Mouse (Mus musculus) liver, embryonic 11.5 days (tissue): ENCODE data around the gene Rpl31. TPM values are rescaled to one million over a fixed set of nuclear protein-coding genes. Genes with fewer than 3 reads are reported as not detected.

Source experiments
- ATAC-seq: fragments of 200-750 bp; cut with Nextera tagmentation; replicated peaks from 2 replicates; pipeline ENCODE4 v1.8.0; 2017; ENCODE audit warnings: moderate number of reproducible peaks, mild to moderate bottlenecking, moderate TSS enrichment, moderate library complexity; ENCODE audit not compliant: low FRiP score
- DNase-seq: peaks from one replicate; pipeline ENCODE4 v3.0.0-alpha.2; 2017; ENCODE audit warnings: low spot score
- H3K27ac ChIP-seq: fragments of 300-500 bp; sonication (generic); 2 replicates; pipeline ENCODE4 v1.5.1; 2014; ENCODE audit warnings: mild to moderate bottlenecking, low read depth, low read length, control low read depth
- H3K27me3 ChIP-seq: fragments of 300-500 bp; sonication (generic); replicated peaks from 2 replicates; pipeline ENCODE4 v1.6.1; 2014; ENCODE audit warnings: low read length, mixed read lengths; ENCODE audit not compliant: control insufficient read depth, insufficient read depth
- H3K36me3 ChIP-seq: fragments of 300-500 bp; sonication (generic); 2 replicates; pipeline ENCODE4 v1.6.1; 2014; ENCODE audit warnings: mild to moderate bottlenecking, low read length, moderate library complexity, mixed read lengths; ENCODE audit not compliant: control insufficient read depth, insufficient read depth
- H3K4me1 ChIP-seq: fragments of 300-500 bp; sonication (generic); replicated peaks from 2 replicates; pipeline ENCODE4 v1.6.1; 2014; ENCODE audit warnings: low read length, mixed read lengths; ENCODE audit not compliant: control insufficient read depth, insufficient read depth
- H3K4me2 ChIP-seq: fragments of 300-500 bp; sonication (generic); 2 replicates; pipeline ENCODE4 v1.6.1; 2014; ENCODE audit warnings: mild to moderate bottlenecking, control low read depth, moderate library complexity
- H3K4me3 ChIP-seq: fragments of 300-500 bp; sonication (generic); 2 replicates; pipeline ENCODE4 v1.5.1; 2014; ENCODE audit warnings: low read depth, low read length, control low read depth
- H3K9ac ChIP-seq: fragments of 300-500 bp; sonication (generic); 2 replicates; pipeline ENCODE4 v1.6.1; 2014; ENCODE audit warnings: low read depth, low read length, control low read depth
- H3K9me3 ChIP-seq: fragments of 300-500 bp; sonication (generic); 2 replicates; pipeline ENCODE4 v1.6.1; 2016; ENCODE audit warnings: low read length, inconsistent platforms, mixed read lengths; ENCODE audit not compliant: control insufficient read depth
- WGBS: fragments of 180-500 bp; shearing (Covaris S2); extraction: QIAGEN DNeasy Blood & Tissue Kit; methylation state at CpG from one replicate; pipeline ENCODE4 v1.1.7; 2014; 5-methylcytosine and 5-hydroxymethylcytosine counted together
- polyA plus RNA-seq: library from polyadenylated mRNA; unstranded; fragments of >200 nt; fragmentation: Nextera tagmentation; extraction: Ambion mirVana; gene quantifications from 2 replicates; pipeline ENCODE4 v1.2.1, GENCODE M21; 2014

Rpl31 gene
- 694 and 768 TPM in 2 replicates for polyA plus RNA-seq

DNA sequence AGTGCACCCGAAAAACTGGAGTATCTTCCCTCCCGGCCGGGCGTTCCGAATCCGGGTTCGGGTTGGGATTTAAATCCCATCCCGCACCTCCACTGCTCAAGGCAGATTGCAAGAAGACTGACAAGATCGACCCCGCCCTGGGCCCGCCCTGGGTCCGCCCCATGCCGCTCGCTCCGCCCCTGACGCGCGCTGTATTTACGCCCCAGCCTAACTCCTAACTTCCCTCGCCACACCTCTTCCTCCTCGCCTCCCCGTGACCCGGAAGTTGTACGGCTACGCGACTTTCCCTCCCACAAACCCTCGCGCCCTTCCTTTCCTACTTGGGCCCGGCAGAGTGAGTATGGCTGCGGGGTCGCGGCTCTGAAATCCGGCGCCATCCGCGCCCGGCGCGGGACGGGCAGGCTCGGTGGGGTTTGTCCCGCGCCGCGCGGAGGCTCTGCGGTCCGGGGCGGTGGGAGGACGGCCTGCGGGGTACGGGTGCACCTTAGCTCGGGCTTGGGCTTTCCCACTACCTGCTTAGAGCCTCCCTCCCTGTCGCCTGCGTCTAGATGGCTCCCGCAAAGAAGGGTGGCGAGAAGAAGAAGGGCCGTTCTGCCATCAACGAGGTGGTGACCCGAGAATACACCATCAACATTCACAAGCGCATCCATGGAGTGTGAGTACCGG lies at the start of gene Rpl31:
Gene Rpl31, plus strand, starts transcription at position 242 of the 666 bp plus-strand sequence.
- peak within 1 kb of the TSS; percentile 96 for H3K27ac ChIP-seq
- DNase-seq = peak; percentile 99
- H3K4me3 ChIP-seq = peak within 1 kb of the TSS; percentile 99
- no peaks in the 10 kb centered on the region for H3K27me3 ChIP-seq
- H3K4me1 ChIP-seq = peaks cover 13% of the 10 kb centered on the region; the same call in 1 of the 2 replicates
- under 1% methylated on average over 61 of the region's 62 CpGs for WGBS
- peak within 1 kb of the TSS; percentile 99 for H3K9ac ChIP-seq
- H3K9me3 ChIP-seq = no peaks in the 10 kb centered on the region
- peak within 1 kb of the TSS; percentile 97 for H3K4me2 ChIP-seq
- ATAC-seq = peak; percentile 97
- H3K36me3 ChIP-seq = peaks cover 29% of the 10 kb centered on the region

DNA sequence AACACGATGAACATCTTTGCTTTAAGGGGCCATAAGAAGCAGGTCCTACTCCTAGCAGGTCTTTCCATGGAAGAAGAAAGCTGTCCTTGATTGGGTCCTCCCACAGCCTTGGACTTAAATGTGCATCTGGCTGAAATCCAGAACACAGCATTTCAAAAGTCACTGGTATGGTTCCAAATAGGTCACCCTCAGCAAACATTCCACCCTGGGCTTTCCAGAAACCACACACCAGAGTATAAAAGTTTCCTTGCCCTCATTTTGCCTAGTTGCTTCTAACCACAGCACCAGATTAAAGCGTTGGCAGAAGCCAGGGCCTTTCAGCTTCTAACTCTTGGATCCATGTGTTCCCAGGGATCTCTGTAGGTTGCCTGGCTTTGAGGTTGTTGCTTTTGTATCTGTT lies 49.7 kb upstream of the Rpl31 start:
- no peak overlapping the region for H3K9ac ChIP-seq
- no peaks in the 10 kb centered on the region for H3K4me1 ChIP-seq
- DNase-seq (no peak), ATAC-seq (no peak)
- H3K36me3 ChIP-seq = no peaks in the 10 kb centered on the region
- H3K27me3 ChIP-seq = no peaks in the 10 kb centered on the region
- H3K9me3 ChIP-seq = no peaks in the 10 kb centered on the region
- WGBS = 82% methylated on average over 2 of the region's 2 CpGs
- H3K4me3 ChIP-seq = no peak overlapping the region
- H3K4me2 ChIP-seq = no peak overlapping the region
- no peak overlapping the region for H3K27ac ChIP-seq

DNA sequence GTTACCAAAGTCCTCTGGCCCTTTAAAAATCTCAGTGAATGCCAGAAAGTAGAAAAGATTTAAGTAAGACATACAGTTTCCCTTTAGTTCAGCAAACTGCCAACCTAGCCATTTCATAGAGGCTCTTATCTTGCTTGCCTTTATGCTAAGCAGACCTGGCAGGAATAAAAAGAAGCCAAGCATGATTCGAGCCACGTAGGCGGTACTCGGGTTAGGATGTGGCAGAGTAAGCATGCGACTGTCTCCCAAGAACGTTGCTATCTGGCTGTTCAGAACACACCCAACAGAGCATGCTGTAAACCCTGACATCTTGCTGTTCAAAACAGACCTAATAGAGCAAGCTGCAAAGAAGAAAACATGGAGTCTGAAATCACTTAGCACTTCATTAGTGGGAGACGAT lies 48.8 kb upstream of the Rpl31 start:
- Histone ChIP-seq H3K27ac (no peak overlapping the region), H3K4me3 (no peak overlapping the region), H3K9me3 (no peaks in the 10 kb centered on the region), H3K27me3 (no peaks in the 10 kb centered on the region), H3K36me3 (no peaks in the 10 kb centered on the region), H3K4me2 (no peak overlapping the region), H3K9ac (no peak overlapping the region), H3K4me1 (no peaks in the 10 kb centered on the region)
- no peak for ATAC-seq
- no peak for DNase-seq
- 73% methylated on average over 7 of the region's 7 CpGs for WGBS

DNA sequence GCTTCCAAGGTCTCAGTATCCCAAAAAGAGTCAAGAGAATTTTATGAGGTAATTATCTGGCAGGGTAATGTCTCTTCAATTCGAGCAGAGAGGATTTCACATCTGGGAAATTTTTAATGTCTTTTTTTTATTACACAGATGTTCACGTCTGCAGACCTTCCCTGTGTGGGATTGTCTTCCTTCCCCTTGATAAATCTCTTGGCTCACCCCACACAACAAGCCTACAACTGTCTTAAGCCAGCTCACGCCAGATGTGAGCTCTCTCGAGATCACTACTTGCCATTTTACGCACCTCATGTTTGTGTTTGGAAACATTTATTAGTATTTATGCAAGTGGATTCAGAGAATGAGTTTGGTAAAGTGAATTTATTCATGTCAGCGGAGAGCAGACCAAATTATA lies 45.7 kb upstream of the Rpl31 start:
- no peak for ATAC-seq
- Histone ChIP-seq H3K27me3 (no peaks in the 10 kb centered on the region), H3K36me3 (no peaks in the 10 kb centered on the region), H3K4me2 (no peak overlapping the region), H3K4me3 (no peak overlapping the region), H3K27ac (no peak overlapping the region), H3K4me1 (no peaks in the 10 kb centered on the region), H3K9me3 (no peaks in the 10 kb centered on the region), H3K9ac (no peak overlapping the region)
- no peak for DNase-seq
- WGBS = 70% methylated on average over 6 of the region's 6 CpGs

DNA sequence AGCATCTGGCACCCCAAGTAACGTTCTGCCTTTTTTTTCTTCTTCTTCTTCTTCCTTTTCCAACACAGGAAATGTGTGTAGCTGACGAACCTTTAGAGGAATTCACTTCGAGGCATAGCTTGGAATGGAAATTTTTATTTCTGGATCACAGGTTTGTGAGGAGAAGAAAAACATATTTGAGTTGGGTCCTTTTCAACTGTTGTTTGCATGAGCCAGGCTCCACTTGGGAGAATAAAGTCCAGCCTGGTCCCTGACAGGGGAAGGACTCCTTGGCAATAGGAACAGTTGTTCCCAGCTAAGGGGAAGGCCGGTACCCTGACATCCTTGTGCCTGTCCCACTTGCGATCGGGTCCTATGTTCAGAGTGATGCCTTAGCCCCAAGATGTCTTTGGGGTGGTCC lies 42.4 kb upstream of the Rpl31 start:
- no peak for DNase-seq
- no peaks in the 10 kb centered on the region for H3K27me3 ChIP-seq
- H3K9ac ChIP-seq = no peak overlapping the region
- ATAC-seq = no peak
- H3K4me2 ChIP-seq = no peak overlapping the region
- H3K27ac ChIP-seq = no peak overlapping the region
- H3K36me3 ChIP-seq = no peaks in the 10 kb centered on the region
- H3K4me1 ChIP-seq = no peaks in the 10 kb centered on the region
- WGBS = 72% methylated on average over 6 of the region's 6 CpGs
- H3K4me3 ChIP-seq = no peak overlapping the region
- no peaks in the 10 kb centered on the region for H3K9me3 ChIP-seq

DNA sequence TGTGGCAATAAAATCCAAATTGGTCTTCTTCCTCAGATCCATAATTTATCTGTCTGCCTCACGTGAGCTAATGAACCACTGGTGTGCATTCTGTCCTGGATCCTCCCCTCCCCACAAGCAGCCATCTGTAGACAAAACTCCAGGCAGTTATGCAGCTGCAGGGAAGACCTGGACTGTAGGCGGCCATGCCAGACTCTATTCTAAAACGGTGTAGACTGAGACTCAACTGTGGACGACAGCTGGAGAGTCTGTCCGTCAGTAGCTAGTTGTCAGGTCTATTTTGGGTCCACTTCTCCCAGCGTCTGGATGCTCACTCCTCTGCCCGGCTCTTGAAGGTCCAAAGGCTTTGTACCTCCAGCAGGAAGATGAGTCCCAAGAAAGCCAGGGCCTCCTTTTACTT lies 40.1 kb upstream of the Rpl31 start:
- no peak for DNase-seq
- no peaks in the 10 kb centered on the region for H3K27me3 ChIP-seq

GRCm38 (mm10) chr1:39330857-39331594 lies 36.6 kb upstream of the Rpl31 start:
- H3K9me3 ChIP-seq = no peaks in the 10 kb centered on the region
- 79% methylated on average over 7 of the region's 7 CpGs for WGBS
- H3K36me3 ChIP-seq = no peaks in the 10 kb centered on the region
- H3K4me1 ChIP-seq = no peaks in the 10 kb centered on the region
- H3K4me3 ChIP-seq = no peak overlapping the region
- no peak overlapping the region for H3K27ac ChIP-seq
- peaks cover 3% of the 10 kb centered on the region; the same call in 1 of the 2 replicates for H3K27me3 ChIP-seq
- no peak overlapping the region for H3K4me2 ChIP-seq
- no peak for DNase-seq
- H3K9ac ChIP-seq = no peak overlapping the region
- no peak for ATAC-seq

More for the DNA sequence above, 40.1 kb upstream of the Rpl31 start:
- no peak overlapping the region for H3K27ac ChIP-seq
- H3K4me2 ChIP-seq = no peak overlapping the region
- H3K4me3 ChIP-seq = no peak overlapping the region
- ATAC-seq = no peak
- no peak overlapping the region for H3K9ac ChIP-seq
- 74% methylated on average over 7 of the region's 7 CpGs for WGBS
- no peaks in the 10 kb centered on the region for H3K9me3 ChIP-seq
- H3K36me3 ChIP-seq = no peaks in the 10 kb centered on the region
- H3K4me1 ChIP-seq = no peaks in the 10 kb centered on the region

- WGBS = 70% methylated on average over 4 of the region's 4 CpGs
These were observed 35.2 kb upstream of the Rpl31 start for GRCm38 (mm10) chr1:39332456-39332855.

More at GRCm38 (mm10) chr1:39332456-39332855, 35.2 kb upstream of the Rpl31 start:
- ATAC-seq = no peak
- Histone ChIP-seq H3K27me3 (peaks cover 8% of the 10 kb centered on the region), H3K9me3 (no peaks in the 10 kb centered on the region), H3K9ac (no peak overlapping the region), H3K4me1 (no peaks in the 10 kb centered on the region), H3K4me3 (no peak overlapping the region), H3K27ac (no peak overlapping the region), H3K4me2 (no peak overlapping the region), H3K36me3 (no peaks in the 10 kb centered on the region)
- DNase-seq = no peak
